Mouse (Mus musculus) ovary, adult 2 months (tissue): ENCODE measurements around the gene Tpx2. TPM values are rescaled to one million over a fixed set of nuclear protein-coding genes. Genes with fewer than 3 reads are reported as not detected.

Source experiments
- polyA plus RNA-seq: library from polyadenylated mRNA; depleted of rRNA; stranded (reverse); fragments of >200 nt; gene quantifications from 2 replicates; pipeline ENCODE4 v1.2.3, GENCODE M21; 2012; rRNA removed

Gene Tpx2
- polyA plus RNA-seq = 2.6 and 3.6 TPM in 2 replicates

DNA sequence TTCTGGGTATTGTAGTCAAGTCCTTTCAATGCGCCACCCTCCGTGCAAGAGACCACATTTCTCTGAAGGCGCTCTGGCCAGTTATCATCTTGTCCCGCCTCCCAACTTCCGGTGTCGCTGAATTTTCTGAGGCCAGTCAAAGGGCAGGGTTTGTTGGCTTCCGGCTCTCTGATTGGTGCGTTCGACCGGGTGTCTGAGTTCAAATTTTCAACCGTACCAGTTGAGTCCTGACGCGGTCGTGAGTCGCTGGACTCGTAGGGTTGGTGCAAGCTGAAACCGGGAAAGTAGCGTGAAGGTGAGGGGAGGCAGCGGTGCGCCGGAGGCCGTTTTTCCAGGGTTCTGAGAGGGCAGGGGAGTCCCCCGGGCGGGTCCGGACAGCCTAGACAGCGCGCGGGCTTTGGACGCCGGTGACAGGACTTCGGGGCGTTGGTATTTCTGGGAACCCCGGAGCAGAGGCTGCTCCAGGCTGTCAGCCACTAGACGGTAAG, at the start of gene Tpx2:
Tpx2 (plus strand) TSS at position 150 of the 488 bp plus-strand sequence.

GRCm38 (mm10) chr2:152831019-152831878, 16.5 kb upstream of the Tpx2 start, which contains the start of gene Bcl2l1:
TSS of gene Bcl2l1 (minus strand) at chr2:152831728.

DNA sequence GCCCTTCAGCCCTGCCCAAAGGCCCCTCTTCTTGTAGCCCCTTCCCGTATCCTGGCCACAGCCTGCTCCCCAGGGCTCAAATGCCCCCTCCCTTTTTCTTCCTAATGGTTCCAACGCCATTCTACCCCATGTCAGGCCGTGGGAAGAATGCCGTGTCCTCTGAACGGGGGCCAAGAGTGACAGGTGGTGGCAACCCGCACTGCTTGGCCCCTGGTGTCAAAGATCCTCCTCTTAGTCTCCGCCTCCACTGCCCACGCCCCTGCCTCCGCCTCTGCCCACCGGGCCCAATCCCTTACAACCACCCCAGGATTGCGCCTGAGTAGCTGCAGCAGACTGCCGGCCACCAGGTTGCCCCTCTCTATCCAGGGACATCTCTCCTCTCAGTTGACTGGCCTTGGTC, 63.3 kb downstream of the Tpx2 start, which contains the start of gene Mylk2:
Mylk2 (plus strand) TSS at position 322 of the 400 bp plus-strand sequence.

GRCm38 (mm10) chr2:152933048-152933447, 85.3 kb downstream of the Tpx2 start, which contains the start of gene Foxs1:
TSS of gene Foxs1 (minus strand) at chr2:152933208.

Other genes starting within 250 kb of the Tpx2 start
- gene Defb45, start 248.6 kb upstream of the Tpx2 start, polyA plus RNA-seq = not detected in 2 replicates
- 0.46 and 0.64 TPM in 2 replicates for gene Defb36, start 243.6 kb upstream of the Tpx2 start, polyA plus RNA-seq
- gene Defb25, start 224.9 kb upstream of the Tpx2 start, polyA plus RNA-seq = 1.7 TPM in 1 of 2 replicates, not detected in the other
- 25.0 and 28.2 TPM in 2 replicates for gene Rem1, start 221.0 kb upstream of the Tpx2 start, polyA plus RNA-seq
- 330 and 441 TPM in 2 replicates for gene H13, start 178.5 kb upstream of the Tpx2 start, polyA plus RNA-seq
- gene Mcts2, start 160.9 kb upstream of the Tpx2 start, polyA plus RNA-seq = 3.7 and 4.2 TPM in 2 replicates
- 383 and 402 TPM in 2 replicates for gene Id1, start 111.7 kb upstream of the Tpx2 start, polyA plus RNA-seq
- 6.7 and 9.5 TPM in 2 replicates for gene Cox4i2, start 93.8 kb upstream of the Tpx2 start, polyA plus RNA-seq
- gene Bcl2l1, start 16.2 kb upstream of the Tpx2 start, polyA plus RNA-seq = 45.3 and 60.1 TPM in 2 replicates
- 0.08 and 0.09 TPM in 2 replicates for gene Mylk2, start 63.4 kb downstream of the Tpx2 start, polyA plus RNA-seq
- 57.4 and 78.2 TPM in 2 replicates for gene Foxs1, start 85.2 kb downstream of the Tpx2 start, polyA plus RNA-seq
- 0.59 and 1.1 TPM in 2 replicates for gene Dusp15, start 103.7 kb downstream of the Tpx2 start, polyA plus RNA-seq
- 3.0 and 4.0 TPM in 2 replicates for gene Ttll9, start 114.5 kb downstream of the Tpx2 start, polyA plus RNA-seq
- gene Pdrg1, start 167.5 kb downstream of the Tpx2 start, polyA plus RNA-seq = 51.4 and 72.3 TPM in 2 replicates
- gene Xkr7, start 183.9 kb downstream of the Tpx2 start, polyA plus RNA-seq = not detected in 2 replicates
- gene Ccm2l, start 218.0 kb downstream of the Tpx2 start, polyA plus RNA-seq = 30.9 and 35.6 TPM in 2 replicates